Mouse (Mus musculus) kidney, adult 2 months (tissue): ENCODE measurements at regions not wholly inside any gene's neighbourhood (a gene's known extent, or its start where the extent isn't known, plus 50 kb on each side); places are given as distances from the start of the nearest gene placed in this dataset.
"Not testable (repeated sequence)": the region's sequence is repeated elsewhere in the genome, so short reads cannot be mapped to it uniquely, and the experiment has no call there.

Experiments
- CTCF ChIP-seq: fragments of 200-500 bp; conservative IDR thresholded peaks from 2 replicates; pipeline ENCODE4 v1.5.1; 2011; ENCODE audit warnings: low read depth, mild to moderate bottlenecking, control low read depth, low read length, moderate library complexity, mixed read lengths; ENCODE audit not compliant: insufficient read depth, insufficient read length
- POLR2A ChIP-seq: fragments of 200-500 bp; IDR thresholded peaks from one replicate; pipeline ENCODE4 v1.6.1; 2011; ENCODE audit warnings: low read depth, low read length, control low read depth

- TF ChIP-seq CTCF, POLR2A: not testable (repeated sequence)
Measured at GRCm38 (mm10) chr13:81025241-81025760, 142.1 kb downstream of the Arrdc3 start.
